Mouse (Mus musculus) layer of hippocampus, adult 9-10 months (tissue): ENCODE measurements around the gene Abcg8.

Experiments used
- DNase-seq: peaks from one replicate; pipeline ENCODE4 v3.0.0; 2022; ENCODE audit warnings: low spot score

Abcg8 gene

GRCm38 (mm10) chr17:84658195-84658594 lies 17.9 kb upstream of the Abcg8 start:
- DNase-seq, result no peak

GRCm38 (mm10) chr17:84658951-84659350 lies 17.2 kb upstream of the Abcg8 start:
- DNase-seq, result no peak

- DNase-seq, result no peak
Measured at GRCm38 (mm10) chr17:84665053-84665452, 11.0 kb upstream of the Abcg8 start.

GRCm38 (mm10) chr17:84665691-84666090 lies 10.4 kb upstream of the Abcg8 start:
- DNase-seq, result no peak

GRCm38 (mm10) chr17:84667848-84668247 lies 8.3 kb upstream of the Abcg8 start:
- DNase-seq, result no peak

- DNase-seq, result no peak
Measured at GRCm38 (mm10) chr17:84672376-84673369, 3.4 kb upstream of the Abcg8 start.

- DNase-seq, result no peak
Measured at GRCm38 (mm10) chr17:84674048-84674447, 2.1 kb upstream of the Abcg8 start.

- no peak for DNase-seq
Measured at GRCm38 (mm10) chr17:84675204-84675603, 898 bp upstream of the Abcg8 start.

- no peak for DNase-seq
Measured at GRCm38 (mm10) chr17:84677595-84677994, 1.5 kb downstream of the Abcg8 start.

- peak; percentile 12 for DNase-seq
Measured at GRCm38 (mm10) chr17:84681670-84682069, 5.6 kb downstream of the Abcg8 start.

- no peak for DNase-seq
Measured at GRCm38 (mm10) chr17:84682734-84683717, 6.9 kb downstream of the Abcg8 start, which contains the start of gene Abcg5. Abcg5 (minus strand) TSS chr17:84683011.

GRCm38 (mm10) chr17:84684284-84684683 lies 8.2 kb downstream of the Abcg8 start:
- DNase-seq, result no peak

GRCm38 (mm10) chr17:84685286-84685685 lies 9.2 kb downstream of the Abcg8 start:
- DNase-seq, result no peak

GRCm38 (mm10) chr17:84687994-84688393 lies 11.9 kb downstream of the Abcg8 start:
- DNase-seq, result no peak

- no peak for DNase-seq
Measured at GRCm38 (mm10) chr17:84688834-84689233, 12.7 kb downstream of the Abcg8 start.

- DNase-seq, result no peak
Measured at GRCm38 (mm10) chr17:84689316-84689715, 13.2 kb downstream of the Abcg8 start.

GRCm38 (mm10) chr17:84690111-84690510 lies 14.0 kb downstream of the Abcg8 start:
- no peak for DNase-seq

- DNase-seq, result no peak
Measured at GRCm38 (mm10) chr17:84693741-84694140, 17.6 kb downstream of the Abcg8 start.

- DNase-seq, result no peak
Measured at GRCm38 (mm10) chr17:84696537-84696936, 20.4 kb downstream of the Abcg8 start.

- peak; percentile 80 for DNase-seq
Measured at GRCm38 (mm10) chr17:84698727-84699126, 22.6 kb downstream of the Abcg8 start.

- DNase-seq, result no peak
Measured at GRCm38 (mm10) chr17:84707407-84707806, 31.3 kb downstream of the Abcg8 start.

- DNase-seq, result no peak
Measured at GRCm38 (mm10) chr17:84708818-84709217, 32.7 kb downstream of the Abcg8 start.
